Mouse (Mus musculus) kidney, adult 10 weeks (tissue): Measurements from ENCODE around the gene Olfr525. TPM values are rescaled to one million over a fixed set of nuclear protein-coding genes. Genes with fewer than 3 reads are reported as not detected.

Source experiments
- polyA plus RNA-seq: library from polyadenylated mRNA; stranded (reverse); fragments of 350-450 nt; fragmentation: Illumina TruSeq; extraction: RNeasy Lipid Tissue Mini Kit (QIAGEN cat#74804); gene quantifications from one replicate; pipeline ENCODE4 v1.2.3, GENCODE M21; 2014; ENCODE audit warnings: low read depth, low replicate concordance

Gene Olfr525
- polyA plus RNA-seq = not detected

GRCm38 (mm10) chr7:140320558-140320957 is at the start of gene Olfr525:
TSS of gene Olfr525 (plus strand) at chr7:140320858.

GRCm38 (mm10) chr7:140333717-140334116 is 13.1 kb downstream of the Olfr525 start, which contains the start of gene Olfr527:
TSS of gene Olfr527 (plus strand) at chr7:140334017.

GRCm38 (mm10) chr7:140361571-140361970 is 40.9 kb downstream of the Olfr525 start, which contains the start of gene Olfr60:
TSS of gene Olfr60 (minus strand) at chr7:140361671.

GRCm38 (mm10) chr7:140376231-140376630 is 55.6 kb downstream of the Olfr525 start, which contains the start of gene Olfr530:
TSS of gene Olfr530 (minus strand) at chr7:140376331.

Other genes with a start within 250 kb of the Olfr525 start
- not detected for gene Caly, start 238.3 kb upstream of the Olfr525 start, polyA plus RNA-seq
- not detected for gene Prap1, start 227.5 kb upstream of the Olfr525 start, polyA plus RNA-seq
- 53.2 TPM for gene Fuom, start 218.4 kb upstream of the Olfr525 start, polyA plus RNA-seq
- 2.5 TPM for gene Paox, start 205.1 kb upstream of the Olfr525 start, polyA plus RNA-seq
- 157 TPM for gene Echs1, start 204.4 kb upstream of the Olfr525 start, polyA plus RNA-seq
- 7.6 TPM for gene Mtg1, start 183.3 kb upstream of the Olfr525 start, polyA plus RNA-seq
- not detected for gene Sprn, start 166.0 kb upstream of the Olfr525 start, polyA plus RNA-seq
- gene Olfr522, start 156.1 kb upstream of the Olfr525 start, polyA plus RNA-seq = not detected
- not detected for gene Olfr523, start 147.6 kb upstream of the Olfr525 start, polyA plus RNA-seq
- gene Olfr524, start 114.9 kb upstream of the Olfr525 start, polyA plus RNA-seq = not detected
- gene Cd163l1, start 102.6 kb upstream of the Olfr525 start, polyA plus RNA-seq = not detected
- not detected for gene 5830411N06Rik, start 73.6 kb upstream of the Olfr525 start, polyA plus RNA-seq
- not detected for gene Olfr527, start 13.2 kb downstream of the Olfr525 start, polyA plus RNA-seq
- not detected for gene Olfr60, start 40.8 kb downstream of the Olfr525 start, polyA plus RNA-seq
- gene Olfr530, start 55.5 kb downstream of the Olfr525 start, polyA plus RNA-seq = not detected
- not detected for gene Olfr531, start 82.1 kb downstream of the Olfr525 start, polyA plus RNA-seq
- gene Olfr532, start 100.8 kb downstream of the Olfr525 start, polyA plus RNA-seq = not detected
- gene Olfr533, start 142.5 kb downstream of the Olfr525 start, polyA plus RNA-seq = not detected
- not detected for gene Olfr535, start 163.4 kb downstream of the Olfr525 start, polyA plus RNA-seq
- gene Olfr536, start 186.5 kb downstream of the Olfr525 start, polyA plus RNA-seq = not detected
- not detected for gene Olfr538, start 247.0 kb downstream of the Olfr525 start, polyA plus RNA-seq